Mouse (Mus musculus) lung, embryonic 15.5 days (tissue): ENCODE measurements around the gene Gls. TPM values are rescaled to one million over a fixed set of nuclear protein-coding genes. Genes with fewer than 3 reads are reported as not detected.

Source experiments
- ATAC-seq: fragments of 200-750 bp; cut with Nextera tagmentation; 2 replicates; pipeline ENCODE4 v1.8.0; 2017; ENCODE audit warnings: moderate number of reproducible peaks, borderline replicate concordance; ENCODE audit not compliant: low FRiP score, low TSS enrichment; ENCODE audit errors: extremely low read depth
- H3K27ac ChIP-seq: fragments of 300-500 bp; sonication (generic); 2 replicates; pipeline ENCODE4 v1.5.1; 2015; ENCODE audit warnings: moderate library complexity, mild to moderate bottlenecking, inconsistent platforms
- H3K27me3 ChIP-seq: fragments of 300-500 bp; sonication (generic); 2 replicates; pipeline ENCODE4 v1.6.1; 2015; ENCODE audit warnings: inconsistent platforms
- H3K36me3 ChIP-seq: fragments of 300-500 bp; sonication (generic); 2 replicates; pipeline ENCODE4 v1.6.1; 2015; ENCODE audit warnings: inconsistent platforms
- H3K4me1 ChIP-seq: fragments of 300-500 bp; sonication (generic); 2 replicates; pipeline ENCODE4 v1.6.1; 2015; ENCODE audit warnings: inconsistent platforms
- H3K4me2 ChIP-seq: fragments of 300-500 bp; sonication (generic); 2 replicates; pipeline ENCODE4 v1.6.1; 2015; ENCODE audit warnings: inconsistent platforms, mild to moderate bottlenecking, moderate library complexity
- H3K4me3 ChIP-seq: fragments of 300-500 bp; sonication (generic); 2 replicates; pipeline ENCODE4 v1.5.1; 2015; ENCODE audit warnings: mild to moderate bottlenecking, inconsistent platforms
- H3K9ac ChIP-seq: fragments of 300-500 bp; sonication (generic); 2 replicates; pipeline ENCODE4 v1.6.1; 2015; ENCODE audit warnings: inconsistent platforms
- H3K9me3 ChIP-seq: fragments of 300-500 bp; sonication (generic); 2 replicates; pipeline ENCODE4 v1.6.1; 2016; ENCODE audit warnings: inconsistent platforms
- WGBS: fragments of 180-500 bp; shearing (Covaris S2); methylation state at CpG from one replicate; pipeline ENCODE4 v1.1.7; 2015; 5-methylcytosine and 5-hydroxymethylcytosine counted together
- polyA plus RNA-seq: library from polyadenylated mRNA; unstranded; fragments of >200 nt; fragmentation: Nextera tagmentation; extraction: Ambion mirVana; gene quantifications from 2 replicates; pipeline ENCODE4 v1.2.1, GENCODE M21; 2015

Gene Gls
- polyA plus RNA-seq, 1 experiment from 2014 or later = 16.6 TPM

DNA sequence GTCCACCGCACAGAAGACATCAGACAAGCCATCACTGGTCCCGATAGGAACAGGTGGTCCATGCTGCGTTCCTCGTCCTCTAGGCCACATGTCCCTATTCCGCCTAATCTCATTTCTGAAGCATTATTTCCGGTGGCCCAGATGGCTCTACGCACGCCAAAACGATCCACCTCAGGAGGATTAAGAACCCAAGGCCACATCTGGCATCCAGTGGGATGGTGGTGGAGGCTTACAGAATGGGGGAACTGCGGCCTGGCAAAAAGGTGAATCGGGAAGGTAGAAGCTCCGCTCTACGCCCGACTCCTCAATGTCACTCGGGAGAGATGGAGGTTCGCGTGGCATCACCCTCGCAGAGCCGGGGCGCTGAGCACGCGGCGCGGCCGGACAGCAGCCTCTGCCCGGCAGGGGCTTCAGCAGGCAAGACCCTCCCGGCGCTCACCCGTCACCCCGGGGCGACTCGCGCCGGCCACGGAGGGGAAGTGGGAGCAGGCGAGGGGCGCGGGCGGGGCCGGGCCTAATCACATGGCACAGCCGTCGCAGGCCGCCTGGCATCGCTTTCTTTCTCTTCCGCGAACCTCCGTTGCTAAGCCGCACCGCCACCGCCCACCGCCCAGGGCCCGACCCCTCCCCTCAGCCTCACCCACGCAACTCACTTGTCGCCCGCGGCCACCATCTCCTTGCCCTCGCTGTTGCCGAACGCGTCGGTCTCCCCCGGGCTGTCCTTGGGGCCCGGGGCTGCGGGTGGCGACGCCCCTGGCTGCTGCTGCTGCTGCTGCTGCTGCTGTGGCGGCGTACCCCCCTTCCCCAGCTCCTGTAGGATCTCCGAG lies 880 bp downstream of the Gls start:
- H3K36me3 ChIP-seq = no peaks in the 10 kb centered on the region

DNA sequence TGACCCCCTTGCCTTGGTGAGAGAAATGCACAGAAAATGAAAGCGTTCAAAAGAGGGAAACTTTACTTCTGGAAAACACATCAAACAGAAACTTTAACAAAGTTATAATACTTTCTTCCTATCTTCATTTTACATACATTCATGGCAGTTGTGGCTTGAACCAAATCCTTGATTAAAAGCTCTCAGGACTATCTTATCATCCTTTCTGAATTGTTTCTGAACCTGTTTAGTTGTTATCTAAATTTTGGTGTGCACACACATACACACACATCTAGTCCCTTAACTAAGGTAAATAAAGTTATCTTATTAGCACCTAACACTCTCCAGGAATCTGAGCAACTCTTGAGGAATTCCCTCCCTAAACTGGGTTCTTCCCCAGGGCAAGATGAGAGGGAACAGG lies 2.6 kb downstream of the Gls start:
- 63% methylated on average over 1 of the region's 1 CpGs for WGBS
- Histone ChIP-seq H3K4me2 (peak overlapping the region; percentile 80; the same call in 1 of the 2 replicates), H3K27me3 (no peaks in the 10 kb centered on the region), H3K4me3 (no peak overlapping the region), H3K9me3 (no peaks in the 10 kb centered on the region), H3K27ac (no peak overlapping the region), H3K4me1 (peaks cover 27% of the 10 kb centered on the region; the same call in 1 of the 2 replicates), H3K9ac (no peak overlapping the region), H3K36me3 (no peaks in the 10 kb centered on the region)
- ATAC-seq = no peak

More for the DNA sequence above, 880 bp downstream of the Gls start:
- peak overlapping the region; percentile 96 for H3K27ac ChIP-seq
- H3K27me3 ChIP-seq = no peaks in the 10 kb centered on the region
- H3K4me2 ChIP-seq = peak overlapping the region; percentile 80
- WGBS = 1% methylated on average over 51 of the region's 69 CpGs
- H3K4me3 ChIP-seq = peak overlapping the region; percentile 93
- H3K9ac ChIP-seq = peak overlapping the region; percentile 95
- no peaks in the 10 kb centered on the region for H3K9me3 ChIP-seq
- peak; percentile 37 for ATAC-seq
- peaks cover 24% of the 10 kb centered on the region; the same call in 1 of the 2 replicates for H3K4me1 ChIP-seq

DNA sequence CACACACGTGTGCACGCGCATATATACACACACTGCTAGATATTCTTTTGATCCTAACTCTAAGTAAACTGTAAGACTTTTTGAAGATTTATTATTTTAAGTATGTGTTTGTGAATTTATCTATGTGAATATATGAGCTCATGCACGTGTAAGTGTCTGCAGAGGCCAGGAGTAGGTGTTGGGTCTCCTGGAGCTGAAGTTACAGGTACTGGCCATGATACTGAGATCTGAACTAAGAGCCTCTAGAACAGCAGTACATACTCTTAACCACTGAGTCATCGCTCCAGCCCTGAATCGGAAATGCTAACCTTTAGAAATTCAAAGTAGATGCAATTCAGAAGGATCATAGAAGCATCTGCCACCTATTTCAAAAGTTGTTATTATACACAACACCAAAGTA lies 4.9 kb downstream of the Gls start:
- H3K36me3 ChIP-seq = no peaks in the 10 kb centered on the region
- 72% methylated on average over 6 of the region's 6 CpGs for WGBS

DNA sequence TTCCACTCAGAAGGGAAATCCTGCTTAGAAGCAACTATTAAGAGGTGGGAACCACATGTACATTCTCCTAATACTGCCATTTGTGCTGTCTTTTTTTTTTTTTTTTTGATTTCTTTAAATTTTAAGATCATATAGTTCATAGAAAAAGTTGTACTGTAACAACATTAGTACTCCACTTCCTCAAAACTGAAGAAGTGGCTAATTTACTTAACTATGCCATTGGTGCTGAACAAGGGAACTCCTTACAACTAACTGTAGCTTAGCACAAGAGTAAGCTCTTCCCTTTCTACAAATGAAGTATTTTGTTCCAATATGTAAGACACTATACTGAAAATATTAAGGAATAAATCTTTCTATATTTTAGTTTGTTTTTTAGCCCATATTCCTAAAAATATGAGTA lies 6.6 kb downstream of the Gls start:
- H3K27ac ChIP-seq = no peak overlapping the region
- H3K4me2 ChIP-seq = no peak overlapping the region
- H3K9ac ChIP-seq = no peak overlapping the region
- no peak for ATAC-seq
- H3K4me3 ChIP-seq = no peak overlapping the region
- no peaks in the 10 kb centered on the region for H3K9me3 ChIP-seq
- H3K4me1 ChIP-seq = peaks cover 16% of the 10 kb centered on the region; the same call in 1 of the 2 replicates
- H3K27me3 ChIP-seq = no peaks in the 10 kb centered on the region
- H3K36me3 ChIP-seq = no peaks in the 10 kb centered on the region

More for the DNA sequence above, 4.9 kb downstream of the Gls start:
- peaks cover 21% of the 10 kb centered on the region; the same call in 1 of the 2 replicates for H3K4me1 ChIP-seq
- no peak overlapping the region for H3K4me2 ChIP-seq
- H3K27ac ChIP-seq = no peak overlapping the region
- H3K9me3 ChIP-seq = no peaks in the 10 kb centered on the region
- H3K9ac ChIP-seq = no peak overlapping the region
- H3K4me3 ChIP-seq = no peak overlapping the region
- H3K27me3 ChIP-seq = no peaks in the 10 kb centered on the region
- no peak for ATAC-seq

DNA sequence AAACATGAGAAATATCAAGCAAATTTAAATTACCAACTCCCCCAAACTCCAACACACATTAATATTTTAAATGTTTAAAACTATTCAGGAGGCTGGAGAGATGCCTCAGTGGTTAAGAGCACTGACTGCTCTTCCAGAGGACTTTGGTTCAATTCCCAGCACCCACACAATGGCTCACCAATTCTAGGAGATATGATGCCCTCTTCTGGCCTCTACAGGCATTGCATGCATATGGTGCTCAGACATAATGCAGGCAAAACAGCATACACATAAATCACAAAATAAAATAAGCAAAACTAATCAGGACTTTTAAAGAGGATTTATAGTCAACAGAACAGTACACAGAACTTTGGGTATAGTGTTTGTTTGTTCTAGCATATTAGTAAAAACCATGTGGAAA lies 16.3 kb downstream of the Gls start:
- no peaks in the 10 kb centered on the region for H3K27me3 ChIP-seq
- no peak overlapping the region for H3K27ac ChIP-seq
- H3K4me2 ChIP-seq = no peak overlapping the region
- H3K4me3 ChIP-seq = no peak overlapping the region
- H3K9me3 ChIP-seq = no peaks in the 10 kb centered on the region
- no peaks in the 10 kb centered on the region for H3K4me1 ChIP-seq
- H3K36me3 ChIP-seq = peaks cover 5% of the 10 kb centered on the region; the same call in 1 of the 2 replicates
- H3K9ac ChIP-seq = no peak overlapping the region
- ATAC-seq = no peak

DNA sequence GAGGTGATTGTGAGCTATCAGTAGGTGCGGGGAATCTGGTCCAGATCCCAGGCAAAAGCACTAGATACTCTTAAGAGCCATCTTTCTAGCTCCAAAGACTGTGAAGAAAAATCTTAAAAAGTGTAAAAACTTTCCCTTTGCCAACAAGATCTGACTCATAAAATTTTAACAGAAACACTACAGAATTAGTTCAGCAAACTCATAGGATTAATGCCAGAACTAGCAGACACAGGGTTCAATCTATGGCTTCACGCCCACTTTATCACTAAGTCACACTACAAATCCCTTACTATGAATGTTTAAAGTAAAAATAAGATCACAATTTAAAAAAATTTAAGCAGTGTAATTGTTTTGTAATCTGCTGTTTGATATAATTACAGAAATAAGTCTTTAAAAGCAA lies 50.0 kb downstream of the Gls start:
- no peak overlapping the region for H3K4me2 ChIP-seq
- no peaks in the 10 kb centered on the region for H3K4me1 ChIP-seq
- no peaks in the 10 kb centered on the region for H3K27me3 ChIP-seq
- H3K9ac ChIP-seq = no peak overlapping the region
- H3K9me3 ChIP-seq = no peaks in the 10 kb centered on the region
- H3K27ac ChIP-seq = no peak overlapping the region
- WGBS = 92% methylated on average over 2 of the region's 2 CpGs
- H3K4me3 ChIP-seq = no peak overlapping the region
- H3K36me3 ChIP-seq = no peaks in the 10 kb centered on the region
- ATAC-seq = no peak

DNA sequence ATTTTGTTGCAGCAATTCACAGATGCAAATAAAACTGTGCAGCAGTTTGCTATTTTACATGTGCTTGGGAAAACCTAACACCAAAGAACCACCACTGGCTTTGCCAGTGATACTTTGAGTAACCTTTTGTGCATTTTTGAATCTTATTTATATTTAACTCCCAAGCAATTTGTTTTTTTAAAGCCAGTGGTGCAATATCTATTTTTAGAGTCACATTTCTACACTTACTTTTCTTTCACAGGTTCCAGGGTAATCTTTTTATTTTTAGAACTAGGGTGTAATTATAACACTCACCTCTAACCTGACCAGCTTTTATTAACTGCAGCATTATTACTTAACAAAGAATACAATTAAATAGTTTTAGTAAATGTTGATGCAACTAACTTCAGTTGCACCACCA lies 51.0 kb downstream of the Gls start:
- H3K4me2 ChIP-seq = no peak overlapping the region

DNA sequence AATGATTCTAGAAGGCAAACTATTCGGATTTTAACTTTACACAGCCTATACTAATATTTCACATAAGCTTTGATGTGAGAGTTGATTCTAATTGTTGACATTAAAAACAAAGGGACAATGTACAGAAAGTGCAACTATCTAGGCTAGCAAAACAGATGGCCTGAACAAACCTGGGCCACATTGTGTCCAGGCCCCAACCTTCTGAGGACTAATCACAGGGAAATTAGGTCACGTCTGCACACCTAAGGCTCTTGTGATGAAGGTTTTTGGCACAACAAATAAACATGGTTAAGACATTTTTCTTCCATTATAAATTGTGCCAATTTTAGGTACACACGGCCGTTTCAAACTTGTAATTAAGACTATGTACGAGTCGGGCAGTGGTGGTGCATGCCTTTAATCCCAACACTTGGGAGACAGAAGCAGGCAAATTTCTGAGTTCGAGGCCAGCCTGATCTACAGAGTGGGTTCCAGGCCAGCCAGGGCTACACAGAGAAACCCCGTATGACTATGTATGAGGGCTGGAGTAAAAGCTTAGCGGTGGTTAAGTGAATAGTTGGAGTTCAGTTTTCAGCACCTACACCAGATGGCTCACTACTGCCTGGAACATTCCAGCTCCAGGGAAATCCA lies 53.0 kb downstream of the Gls start:
- no peak overlapping the region for H3K27ac ChIP-seq
- WGBS = 89% methylated on average over 9 of the region's 9 CpGs
- H3K4me2 ChIP-seq = no peak overlapping the region
- no peak overlapping the region for H3K9ac ChIP-seq
- H3K9me3 ChIP-seq = no peaks in the 10 kb centered on the region
- H3K4me1 ChIP-seq = no peaks in the 10 kb centered on the region
- H3K4me3 ChIP-seq = no peak overlapping the region
- H3K36me3 ChIP-seq = no peaks in the 10 kb centered on the region
- no peak for ATAC-seq
- no peaks in the 10 kb centered on the region for H3K27me3 ChIP-seq

More for the DNA sequence above, 51.0 kb downstream of the Gls start:
- Histone ChIP-seq H3K27me3 (no peaks in the 10 kb centered on the region), H3K9me3 (no peaks in the 10 kb centered on the region), H3K36me3 (no peaks in the 10 kb centered on the region), H3K4me3 (no peak overlapping the region), H3K4me1 (no peaks in the 10 kb centered on the region), H3K27ac (no peak overlapping the region), H3K9ac (no peak overlapping the region)
- no peak for ATAC-seq

DNA sequence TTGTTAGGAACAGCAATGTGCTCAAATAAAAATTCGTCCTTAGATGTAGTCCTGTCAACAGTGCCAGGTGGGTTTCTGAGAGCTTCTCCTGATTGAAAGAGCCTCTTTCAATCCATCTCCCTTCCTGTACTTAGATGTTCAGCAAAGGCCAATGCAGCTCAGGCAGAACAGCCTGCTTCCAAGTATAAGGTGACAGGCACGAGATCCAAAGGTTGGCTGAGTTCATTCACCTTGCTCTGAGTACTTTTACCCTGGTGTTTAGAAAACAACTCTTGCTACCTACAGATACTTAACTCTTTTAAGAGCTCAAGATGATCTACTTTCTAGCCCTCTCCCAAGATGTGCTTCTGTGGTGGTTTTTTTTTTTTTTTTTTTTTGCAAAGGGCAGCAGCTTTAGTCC lies 56.0 kb downstream of the Gls start:
- Histone ChIP-seq H3K4me1 (no peaks in the 10 kb centered on the region), H3K4me2 (no peak overlapping the region), H3K9ac (no peak overlapping the region), H3K27me3 (no peaks in the 10 kb centered on the region), H3K36me3 (no peaks in the 10 kb centered on the region), H3K27ac (no peak overlapping the region), H3K4me3 (no peak overlapping the region), H3K9me3 (no peaks in the 10 kb centered on the region)
- WGBS = 65% methylated on average over 2 of the region's 2 CpGs
- no peak for ATAC-seq

DNA sequence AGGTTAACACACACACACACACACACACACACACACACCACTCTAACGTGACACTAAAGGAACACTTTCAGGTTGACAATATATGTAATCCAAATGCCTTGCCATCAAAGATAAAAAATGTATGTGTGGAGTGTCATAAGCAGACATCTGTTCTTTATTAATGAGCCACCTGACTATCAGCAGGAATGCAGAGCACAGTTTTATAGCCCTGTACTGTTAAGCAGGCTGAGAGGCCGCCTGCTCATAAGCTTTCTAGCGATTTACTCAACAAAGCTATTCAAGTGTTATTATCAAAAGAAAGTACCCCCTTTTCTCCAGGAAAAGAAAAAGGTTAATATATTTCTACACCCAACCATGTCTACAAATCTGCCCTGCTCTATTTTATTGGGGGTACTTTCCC lies 57.0 kb downstream of the Gls start:
- Histone ChIP-seq H3K4me1 (no peaks in the 10 kb centered on the region), H3K9me3 (no peaks in the 10 kb centered on the region), H3K27ac (no peak overlapping the region), H3K4me2 (no peak overlapping the region), H3K9ac (no peak overlapping the region), H3K36me3 (no peaks in the 10 kb centered on the region), H3K27me3 (no peaks in the 10 kb centered on the region), H3K4me3 (no peak overlapping the region)
- WGBS = 67% methylated on average over 3 of the region's 3 CpGs
- no peak for ATAC-seq

DNA sequence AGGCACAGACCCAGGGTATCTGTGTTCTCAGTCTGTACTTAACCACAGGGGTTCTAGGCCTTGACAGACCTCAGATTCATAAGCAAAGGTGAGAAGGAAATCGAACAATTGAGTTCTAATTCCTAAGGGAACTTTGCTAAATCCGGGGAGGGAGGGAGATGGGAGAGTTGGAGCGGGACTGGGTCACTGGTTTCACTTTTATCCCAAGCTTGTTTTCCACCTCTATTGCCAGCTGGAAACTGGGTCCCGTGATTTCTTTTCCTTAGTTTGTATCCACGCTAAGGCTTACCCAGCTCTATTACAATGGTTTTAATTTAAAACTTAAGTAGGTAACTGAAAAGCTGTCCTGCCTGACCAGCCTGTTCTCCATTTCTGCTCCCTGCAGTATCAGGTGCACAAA lies 57.7 kb downstream of the Gls start:
- no peak for ATAC-seq
- no peak overlapping the region for H3K9ac ChIP-seq
- no peaks in the 10 kb centered on the region for H3K27me3 ChIP-seq
- no peaks in the 10 kb centered on the region for H3K9me3 ChIP-seq
- WGBS = 70% methylated on average over 5 of the region's 5 CpGs
- no peaks in the 10 kb centered on the region for H3K36me3 ChIP-seq
- no peak overlapping the region for H3K4me3 ChIP-seq
- H3K4me2 ChIP-seq = no peak overlapping the region
- H3K4me1 ChIP-seq = no peaks in the 10 kb centered on the region
- H3K27ac ChIP-seq = no peak overlapping the region

DNA sequence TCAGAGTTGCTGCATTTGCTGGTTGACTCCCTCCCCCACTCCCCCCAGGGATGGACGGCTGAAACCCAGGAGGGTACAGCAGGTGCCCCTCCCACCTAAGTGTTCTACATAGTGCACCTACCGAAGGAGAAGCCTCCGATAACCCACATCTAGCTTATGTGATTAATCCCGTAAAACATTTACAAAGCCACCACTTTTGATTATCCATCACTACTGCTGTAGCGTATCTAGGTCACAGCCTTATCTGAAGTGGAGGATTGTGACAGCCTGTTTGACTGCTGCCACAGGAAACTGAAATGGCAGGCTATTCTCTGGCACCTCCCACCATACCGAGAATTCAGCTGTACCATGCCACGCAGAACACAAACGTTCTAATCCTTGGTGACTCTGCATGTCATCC lies 61.8 kb downstream of the Gls start:
- H3K4me3 ChIP-seq = no peak overlapping the region
- H3K4me2 ChIP-seq = no peak overlapping the region
- ATAC-seq = no peak
- no peak overlapping the region for H3K27ac ChIP-seq
- H3K9ac ChIP-seq = no peak overlapping the region
- 33% methylated on average over 8 of the region's 8 CpGs for WGBS
- H3K9me3 ChIP-seq = no peaks in the 10 kb centered on the region
- H3K27me3 ChIP-seq = no peaks in the 10 kb centered on the region
- H3K36me3 ChIP-seq = no peaks in the 10 kb centered on the region
- no peaks in the 10 kb centered on the region for H3K4me1 ChIP-seq
